Mouse (Mus musculus) embryo, embryonic 10.5 days (tissue): ENCODE measurements around the gene Gm10912.
"Not testable (repeated sequence)": the region's sequence is repeated elsewhere in the genome, so short reads cannot be mapped to it uniquely, and the experiment has no call there.

Source experiments
- DNase-seq: peaks from one replicate; pipeline ENCODE4 v3.0.0-alpha.2; 2015; ENCODE audit warnings: low spot score

The Gm10912 gene

DNA sequence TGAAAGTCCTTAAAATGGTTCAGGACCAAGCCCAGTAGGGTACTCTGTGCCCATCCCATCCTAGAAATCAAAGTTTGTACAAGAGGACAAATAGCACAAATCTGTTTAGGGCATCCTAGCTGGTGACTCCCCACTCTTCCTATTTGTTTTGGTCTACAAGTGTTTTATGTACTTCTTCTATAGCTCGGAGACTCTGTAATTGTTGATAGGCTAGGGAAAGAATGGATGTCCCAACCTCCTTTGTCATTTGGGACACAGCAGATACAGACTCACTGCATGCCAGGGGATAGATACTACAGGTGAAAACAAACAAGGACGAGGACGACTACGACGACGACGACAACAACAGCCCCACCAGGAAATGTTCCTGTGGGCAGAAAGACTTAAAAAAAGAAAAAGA is 2.8 kb downstream of the Gm10912 start, which contains the start of gene Gm10799:
Gene Gm10799 (minus strand): TSS at position 101 of the 400 bp plus-strand sequence.
- DNase-seq = not testable (repeated sequence)

- DNase-seq = peak; percentile 82
Measured at GRCm38 (mm10) chr2:104069704-104070185, 4.1 kb downstream of the Gm10912 start, which contains the start of gene Cd59b. Gene Cd59b (plus strand): TSS chr2:104069849.

DNA sequence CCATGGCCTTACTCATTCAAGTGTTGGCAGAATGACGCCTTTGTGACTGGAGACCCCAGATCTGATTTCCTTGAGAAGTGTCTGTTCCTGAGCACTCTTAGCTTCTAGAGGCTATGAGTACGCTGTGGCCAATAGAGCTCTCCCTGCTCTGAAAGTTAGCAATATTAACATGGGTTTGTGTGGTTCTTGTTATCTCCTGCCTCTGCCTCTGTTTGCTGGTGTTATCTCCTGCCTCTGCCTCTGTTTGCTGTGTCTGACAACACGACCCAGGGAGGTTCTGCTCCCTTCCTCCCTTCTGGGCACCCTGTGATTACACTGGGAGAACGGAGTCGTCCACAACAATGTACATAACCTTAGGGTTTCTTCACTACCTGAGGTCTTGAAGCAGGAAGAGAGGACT is 12.7 kb downstream of the Gm10912 start:
- DNase-seq = not testable (repeated sequence)

DNA sequence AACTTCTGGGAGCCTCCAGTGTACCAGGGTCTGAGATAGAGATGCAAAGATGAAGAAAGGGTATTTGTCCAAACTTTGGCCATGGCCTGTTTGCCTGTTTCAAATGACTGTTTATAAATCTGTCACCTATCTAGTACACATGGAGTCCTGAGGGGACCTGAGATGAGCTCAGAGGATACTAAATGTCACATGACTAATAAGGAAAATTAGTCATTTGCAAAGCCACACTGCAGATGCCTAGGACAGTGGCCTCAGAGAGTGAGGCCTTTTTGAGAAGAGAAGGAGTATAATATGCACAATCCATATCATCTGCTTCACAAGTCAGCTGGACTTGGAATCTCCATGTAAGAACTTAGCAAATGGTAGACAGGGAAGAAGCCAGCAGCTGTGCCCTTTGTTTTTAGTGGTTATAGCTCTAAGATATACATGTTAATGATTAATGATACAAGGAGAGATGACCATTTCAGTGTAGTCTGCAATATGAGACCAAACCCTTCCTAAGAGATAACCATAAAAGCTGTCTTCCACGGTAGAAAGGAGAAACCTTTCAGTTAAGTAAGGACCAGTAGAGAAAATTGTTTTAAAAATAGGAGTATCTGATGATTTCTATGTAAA is 15.9 kb downstream of the Gm10912 start:
- DNase-seq = not testable (repeated sequence)

- no peak for DNase-seq
Measured at GRCm38 (mm10) chr2:104082474-104082873, 16.8 kb downstream of the Gm10912 start.

DNA sequence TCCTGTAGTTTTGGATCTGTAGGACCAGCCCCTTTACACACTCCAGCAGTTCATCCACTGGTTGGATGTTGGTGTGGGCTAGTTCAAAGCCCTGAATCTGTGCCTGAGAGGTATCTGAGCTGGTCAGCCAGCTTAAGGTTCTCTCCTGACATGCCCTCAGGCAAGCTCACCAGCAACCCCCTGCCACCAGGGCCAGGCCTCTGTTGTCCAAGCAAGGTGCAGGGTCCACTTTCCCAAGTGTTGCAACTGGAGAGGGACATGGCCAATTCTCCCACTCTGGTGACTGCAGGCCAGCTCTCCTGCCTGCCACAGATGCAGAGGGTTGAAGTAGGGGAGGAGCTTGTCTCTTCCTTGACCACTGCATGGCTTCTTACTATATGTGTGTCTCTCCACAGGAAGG is 18.4 kb downstream of the Gm10912 start:
- not testable (repeated sequence) for DNase-seq

DNA sequence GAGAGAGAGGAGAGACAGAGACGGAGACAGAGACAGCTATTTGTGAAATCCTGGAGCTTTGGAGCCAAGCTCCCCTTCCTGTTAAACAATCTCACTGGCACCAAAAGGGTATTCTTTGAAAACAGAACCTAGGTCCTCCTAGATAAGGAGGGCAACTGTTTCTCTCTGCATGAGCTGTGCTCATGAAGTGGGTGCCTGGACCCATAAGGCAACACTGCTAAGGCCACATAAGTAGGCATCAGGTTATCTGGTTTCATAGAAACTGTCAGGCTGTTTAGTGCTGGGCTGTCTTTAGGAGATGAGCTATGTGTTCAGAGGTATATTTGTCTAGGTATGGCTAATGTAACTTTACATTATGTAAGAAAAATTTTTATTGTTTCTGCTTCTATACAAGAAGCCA is 21.9 kb downstream of the Gm10912 start:
- DNase-seq = not testable (repeated sequence)

- DNase-seq = no peak
Measured at GRCm38 (mm10) chr2:104093305-104093704, 27.7 kb downstream of the Gm10912 start.

DNA sequence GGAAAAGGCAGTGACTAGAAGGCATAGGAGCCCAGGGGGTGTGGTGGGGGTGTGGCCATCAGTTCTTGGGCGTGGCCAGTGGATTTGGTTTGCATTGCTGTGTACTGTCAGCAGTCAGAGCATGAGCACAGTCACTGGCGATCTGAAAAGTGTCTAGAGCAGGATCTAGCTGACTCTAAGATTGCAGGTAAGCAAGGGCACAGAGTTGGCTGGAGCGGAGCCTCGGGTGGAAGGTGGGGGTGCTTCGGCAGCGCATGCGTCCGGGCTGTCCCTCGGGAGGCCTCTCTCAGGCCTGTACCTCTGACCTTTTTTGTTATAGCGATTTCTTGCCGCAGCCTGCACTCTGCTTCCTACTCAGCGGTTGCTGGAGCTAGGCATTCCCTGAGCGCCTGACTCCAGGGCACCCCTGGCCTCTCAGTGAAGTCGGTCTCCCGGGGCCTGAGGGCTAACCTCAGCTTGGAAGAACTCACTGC is 30.2 kb downstream of the Gm10912 start, which contains the start of gene Cd59a:
Gene Cd59a (plus strand): TSS at position 61 of the 473 bp plus-strand sequence.
- peak; percentile 93 for DNase-seq

DNA sequence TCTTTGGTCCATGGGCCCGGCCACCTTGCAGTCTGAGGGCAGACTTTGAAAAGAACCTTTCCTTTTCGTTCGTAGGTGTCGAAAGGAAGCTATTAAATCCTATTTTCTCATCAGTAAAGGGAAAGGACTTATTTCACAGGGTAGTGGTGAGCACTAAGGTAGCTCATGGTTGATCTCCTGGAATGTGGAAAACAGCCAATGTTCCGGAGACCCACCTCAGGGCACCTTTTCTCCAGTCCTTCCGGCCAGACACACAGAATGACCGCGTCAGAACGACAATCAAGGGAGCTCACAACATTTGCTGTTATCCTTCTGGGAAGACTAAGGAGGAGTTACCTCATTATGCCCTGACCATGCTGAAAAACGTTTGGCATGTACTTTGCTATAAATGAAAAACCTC is 30.6 kb downstream of the Gm10912 start:
- DNase-seq = peak; percentile 23

DNA sequence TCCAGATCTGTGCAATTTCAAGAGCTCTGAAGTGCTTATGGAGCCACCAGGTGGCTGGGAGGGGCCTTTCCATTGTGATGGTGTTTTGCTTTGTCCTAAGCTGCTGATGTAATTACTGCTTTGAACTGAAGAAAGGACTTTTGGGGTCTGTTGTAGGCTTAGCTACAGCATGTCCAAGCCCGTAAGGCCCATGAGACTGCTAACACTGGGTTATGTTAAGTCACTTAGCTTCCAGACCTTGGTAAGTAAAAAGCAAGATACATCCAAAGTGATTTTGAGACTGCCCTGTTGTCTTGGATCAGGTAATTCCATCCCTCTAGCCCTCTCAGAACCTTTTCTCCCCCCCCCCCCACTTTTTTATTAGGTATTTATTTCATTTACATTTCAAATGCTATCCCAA is 31.2 kb downstream of the Gm10912 start:
- DNase-seq = not testable (repeated sequence)

DNA sequence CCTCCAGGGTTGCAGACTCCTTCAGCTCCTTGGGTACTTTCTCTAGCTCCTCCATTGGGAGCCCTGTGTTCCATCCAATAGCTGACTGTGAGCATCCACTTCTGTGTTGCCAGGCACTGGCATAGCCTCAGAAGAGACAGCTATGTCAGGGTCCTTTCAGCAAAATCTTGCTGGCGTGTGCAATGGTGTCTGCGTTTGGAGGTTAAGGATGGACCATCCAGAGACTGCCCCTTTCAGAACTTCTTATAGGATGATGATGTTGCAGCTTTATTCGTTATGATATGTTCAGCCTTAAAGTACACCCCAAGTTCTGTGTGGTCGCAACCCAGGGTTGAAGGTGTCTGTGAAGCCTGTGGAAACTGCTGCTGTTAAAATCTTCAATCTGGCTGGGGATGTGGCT is 31.8 kb downstream of the Gm10912 start:
- DNase-seq = not testable (repeated sequence)

DNA sequence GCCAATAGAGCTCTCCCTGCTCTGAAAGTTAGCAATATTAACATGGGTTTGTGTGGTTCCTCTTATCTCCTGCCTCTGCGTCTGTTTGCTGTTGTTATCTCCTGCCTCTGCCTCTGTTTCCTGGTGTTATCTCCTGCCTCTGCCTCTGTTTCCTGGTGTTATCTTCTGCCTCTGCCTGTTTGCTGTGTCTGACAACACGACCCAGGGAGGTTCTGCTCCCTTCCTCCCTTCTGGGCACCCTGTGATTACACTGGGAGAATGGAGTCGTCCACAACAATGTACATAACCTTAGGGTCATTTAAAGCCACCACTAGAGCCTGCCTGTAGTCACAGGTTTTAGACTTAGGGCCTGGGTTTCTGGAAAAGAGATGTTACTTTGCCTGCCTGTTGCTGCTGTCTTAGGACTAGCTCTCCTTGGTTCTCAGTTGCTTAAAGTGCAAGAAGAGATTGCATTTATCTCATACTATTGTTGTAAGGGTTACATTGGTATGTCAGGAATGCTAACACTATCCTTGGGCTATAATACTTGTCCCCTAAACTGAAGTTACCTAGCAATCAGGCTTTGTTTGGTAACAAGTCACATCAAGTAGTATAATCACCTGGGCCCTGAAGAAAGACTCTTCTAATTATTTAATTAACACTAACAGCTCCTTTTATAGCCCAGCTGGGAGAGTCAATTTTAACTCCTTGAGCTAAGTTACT is 33.1 kb downstream of the Gm10912 start:
- DNase-seq = no peak

DNA sequence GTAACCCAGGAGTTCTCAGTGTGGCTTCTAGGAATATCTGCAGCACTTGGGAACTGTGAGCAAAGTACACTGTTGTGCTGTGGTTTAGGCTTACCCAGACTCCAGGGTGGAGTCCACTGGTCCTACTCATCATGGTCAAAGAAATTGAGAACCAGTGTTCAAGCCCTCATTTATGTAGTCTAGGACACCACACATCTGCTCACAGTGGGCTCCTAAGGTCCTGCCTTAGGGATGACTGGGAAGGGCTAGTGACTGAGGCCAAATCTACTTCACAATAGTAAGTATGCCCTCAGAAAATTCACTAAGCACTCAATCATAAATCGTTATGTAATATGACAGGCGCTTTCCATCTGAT is 33.6 kb downstream of the Gm10912 start:
- DNase-seq = no peak

- no peak for DNase-seq
Measured at GRCm38 (mm10) chr2:104099946-104100345, 34.3 kb downstream of the Gm10912 start.

DNA sequence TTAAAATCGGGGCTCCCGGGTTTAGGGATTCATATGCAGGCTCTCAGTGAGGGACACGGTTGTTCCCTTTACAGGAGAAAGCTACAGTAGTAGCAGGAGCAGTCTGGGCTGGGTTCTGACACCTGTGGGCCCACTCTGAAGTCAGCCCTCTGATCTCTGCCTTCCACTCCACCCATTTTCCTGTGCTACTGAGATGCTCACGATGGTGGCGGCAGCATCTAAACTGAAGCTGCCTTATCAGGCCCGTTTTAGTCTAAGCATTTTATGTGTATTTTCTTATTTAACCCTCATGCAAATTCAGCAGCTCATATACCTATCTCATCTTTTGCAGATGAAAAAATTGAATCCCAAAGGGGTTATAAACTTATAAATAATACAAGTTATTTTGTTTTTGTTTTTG is 39.2 kb downstream of the Gm10912 start:
- DNase-seq = no peak

- not testable (repeated sequence) for DNase-seq
Measured at GRCm38 (mm10) chr2:104109021-104109420, 43.4 kb downstream of the Gm10912 start.

DNA sequence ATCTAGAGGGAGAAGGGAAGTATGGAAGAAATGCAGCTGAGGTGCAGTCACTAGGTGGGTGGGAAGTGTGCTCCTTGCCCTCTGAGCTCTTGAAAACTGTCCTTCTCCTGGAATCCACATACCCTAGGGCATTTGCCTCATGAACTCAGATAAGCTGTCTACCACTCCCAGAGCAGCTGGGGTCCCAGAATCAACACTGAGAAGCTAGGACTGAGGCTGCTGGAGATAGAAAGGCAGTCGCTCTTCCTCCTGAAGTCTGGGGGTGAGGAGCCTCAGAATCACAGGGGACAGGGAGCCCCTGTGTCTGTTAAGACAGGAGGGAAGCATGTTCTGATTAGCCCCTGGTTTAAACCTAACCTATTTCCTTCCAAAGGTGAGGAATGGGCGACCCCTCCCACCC is 43.9 kb downstream of the Gm10912 start:
- no peak for DNase-seq

GRCm38 (mm10) chr2:104110031-104110430 is 44.4 kb downstream of the Gm10912 start:
- no peak for DNase-seq

DNA sequence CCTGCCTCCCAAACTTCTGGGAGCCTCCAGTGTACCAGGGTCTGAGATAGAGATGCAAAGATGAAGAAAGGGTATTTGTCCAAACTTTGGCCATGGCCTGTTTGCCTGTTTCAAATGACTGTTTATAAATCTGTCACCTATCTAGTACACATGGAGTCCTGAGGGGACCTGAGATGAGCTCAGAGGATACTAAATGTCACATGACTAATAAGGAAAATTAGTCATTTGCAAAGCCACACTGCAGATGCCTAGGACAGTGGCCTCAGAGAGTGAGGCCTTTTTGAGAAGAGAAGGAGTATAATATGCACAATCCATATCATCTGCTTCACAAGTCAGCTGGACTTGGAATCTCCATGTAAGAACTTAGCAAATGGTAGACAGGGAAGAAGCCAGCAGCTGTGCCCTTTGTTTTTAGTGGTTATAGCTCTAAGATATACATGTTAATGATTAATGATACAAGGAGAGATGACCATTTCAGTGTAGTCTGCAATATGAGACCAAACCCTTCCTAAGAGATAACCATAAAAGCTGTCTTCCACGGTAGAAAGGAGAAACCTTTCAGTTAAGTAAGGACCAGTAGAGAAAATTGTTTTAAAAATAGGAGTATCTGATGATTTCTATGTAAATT is 45.7 kb downstream of the Gm10912 start:
- DNase-seq = not testable (repeated sequence)

DNA sequence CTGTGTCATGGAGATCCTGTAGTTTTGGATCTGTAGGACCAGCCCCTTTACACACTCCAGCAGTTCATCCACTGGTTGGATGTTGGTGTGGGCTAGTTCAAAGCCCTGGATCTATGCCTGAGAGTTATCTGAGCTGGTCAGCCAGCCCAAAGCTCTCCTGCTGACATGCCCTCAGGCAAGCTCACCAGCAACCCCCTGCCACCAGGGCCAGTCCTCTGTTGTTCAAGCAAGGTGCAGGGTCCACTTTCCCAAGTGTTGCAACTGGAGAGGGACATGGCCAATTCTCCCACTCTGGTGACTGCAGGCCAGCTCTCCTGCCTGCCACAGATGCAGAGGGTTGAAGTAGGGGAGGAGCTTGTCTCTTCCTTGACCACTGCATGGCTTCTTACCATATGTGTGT is 47.9 kb downstream of the Gm10912 start:
- not testable (repeated sequence) for DNase-seq

DNA sequence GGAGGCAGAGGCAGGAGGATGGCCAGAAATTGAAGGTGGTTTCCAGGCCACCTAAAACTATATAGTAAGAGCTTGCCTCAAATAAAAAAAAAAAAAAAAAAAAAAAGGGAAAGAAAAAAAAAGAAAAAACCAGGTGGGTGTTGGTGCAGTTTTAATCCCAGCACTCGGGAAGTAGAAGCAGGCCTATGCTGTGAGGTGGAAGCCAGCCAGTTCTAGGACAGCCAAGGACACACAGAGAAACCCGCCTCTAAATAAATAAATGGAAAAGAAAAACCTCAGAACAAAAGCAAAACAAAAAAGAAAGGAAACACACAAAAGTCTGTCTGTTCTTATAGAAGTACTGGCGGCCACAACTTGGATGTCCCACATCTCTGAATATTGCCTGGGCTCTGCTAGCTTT is 49.3 kb downstream of the Gm10912 start:
- no peak for DNase-seq
